Mouse (Mus musculus) olfactory bulb, adult 2 months (tissue): Measurements from ENCODE around the gene 9330182L06Rik.

Experiments
- CTCF ChIP-seq: fragments of 200-500 bp; IDR thresholded peaks from 2 replicates; pipeline ENCODE4 v1.5.1; 2012; ENCODE audit warnings: low read depth, mild to moderate bottlenecking, low read length, moderate library complexity; ENCODE audit not compliant: insufficient read depth
- POLR2A ChIP-seq: fragments of 200-500 bp; IDR thresholded peaks from 2 replicates; pipeline ENCODE4 v1.6.1; 2012; ENCODE audit warnings: mild to moderate bottlenecking, low read depth, low read length, moderate library complexity; ENCODE audit not compliant: insufficient read depth

GRCm38 (mm10) chr5:9265586-9266279 is at the start of gene 9330182L06Rik:
- TF ChIP-seq POLR2A (peak; percentile 72), CTCF (no peak)
